Mouse (Mus musculus) kidney, adult 2 months (tissue): ENCODE measurements around the gene Fcho1.

ENCODE experiments used
- CTCF ChIP-seq: fragments of 200-500 bp; conservative IDR thresholded peaks from 2 replicates; pipeline ENCODE4 v1.5.1; 2011; ENCODE audit warnings: low read depth, mild to moderate bottlenecking, control low read depth, low read length, moderate library complexity, mixed read lengths; ENCODE audit not compliant: insufficient read depth, insufficient read length
- POLR2A ChIP-seq: fragments of 200-500 bp; IDR thresholded peaks from one replicate; pipeline ENCODE4 v1.6.1; 2011; ENCODE audit warnings: low read depth, low read length, control low read depth

GRCm38 (mm10) chr8:71678216-71678615 is 47.3 kb downstream of the Fcho1 start:
- TF ChIP-seq CTCF (no peak), POLR2A (no peak)
